Mouse (Mus musculus): ENCODE data around the gene Krt87.

The Krt87 gene

GRCm38 (mm10) chr15:101388034-101388541 lies 50.5 kb downstream of the Krt87 start:
- POLR2A ChIA-PET: interaction anchor here in 1 of 4 experiments (0.8 to 1.6 kb wide), 3 partner anchors 18 to 33 kb away, joined by 4 to 7 read pairs (median 4); partner anchors contain the start of gene Krt80
- CTCF ChIA-PET: interaction anchor here (0.6 to 3.4 kb wide), 41 partner anchors 12 to 596 kb away, joined by 3 to 57 read pairs (median 5); partner anchors contain the start of genes Krt7 (in 1 of the 4) and Krt86 (in 1 of the 4)

GRCm38 (mm10) chr15:101387176-101387575 lies 51.4 kb downstream of the Krt87 start:
- POLR2A ChIA-PET: interaction anchor here in 2 of 4 experiments (0.5 to 1.6 kb wide), 5 partner anchors 17 to 76 kb away, joined by 3 to 7 read pairs (median 4); partner anchors contain the start of gene Krt80 (in 1 of the 2)
- CTCF ChIA-PET: interaction anchor here (0.5 to 3.4 kb wide), 56 partner anchors 9 to 597 kb away, joined by 3 to 57 read pairs (median 4); partner anchors contain the start of genes Krt7 (in 1 of the 4) and Krt86 (in 1 of the 4)

- CTCF ChIA-PET: interaction anchor here in 3 of 4 experiments (0.6 to 2.2 kb wide), 3 partner anchors 15 to 599 kb away, joined by 3 to 6 read pairs (median 3); partner anchors contain the start of gene Krt80 (in 1 of the 3)
Measured at GRCm38 (mm10) chr15:101385064-101385463, 53.5 kb downstream of the Krt87 start.

GRCm38 (mm10) chr15:101384610-101385009 lies 54.0 kb downstream of the Krt87 start:
- ChIA-PET POLR2A (interaction anchor here in 1 of 4 experiments (0.8 kb wide), 1 partner anchor 8 kb away, joined by 3 read pairs; no protein-coding TSS in a partner anchor), CTCF (interaction anchor here in 1 of 4 experiments (2.2 kb wide), 1 partner anchor 14 kb away, joined by 6 read pairs; the partner anchor contains the start of gene Krt80)

More at GRCm38 (mm10) chr15:101385064-101385463, 53.5 kb downstream of the Krt87 start:
- POLR2A ChIA-PET: interaction anchor here in 2 of 4 experiments (0.8 to 1.0 kb wide), 2 partner anchors 8 to 12 kb away, joined by 3 read pairs; no protein-coding TSS in a partner anchor

GRCm38 (mm10) chr15:101382811-101383210 lies 55.8 kb downstream of the Krt87 start:
- POLR2A ChIA-PET: no interaction called here
- CTCF ChIA-PET: interaction anchor here in 1 of 4 experiments (1.6 kb wide), 1 partner anchor 56 kb away, joined by 4 read pairs; no protein-coding TSS in a partner anchor

GRCm38 (mm10) chr15:101381758-101382157 lies 56.8 kb downstream of the Krt87 start:
- CTCF ChIA-PET: interaction anchor here in 1 of 4 experiments (0.6 to 1.6 kb wide), 2 partner anchors 36 to 55 kb away, joined by 3 to 4 read pairs; no protein-coding TSS in a partner anchor
- POLR2A ChIA-PET: no interaction called here

All from embryonic stem cell, embryonic (primary cell).